Mouse (Mus musculus): Measurements from ENCODE around the gene Kcnk3.

Gene Kcnk3

GRCm38 (mm10) chr5:30588301-30588968 lies 465 bp downstream of the Kcnk3 start:
- DNase-seq = peak; percentile 75 to 78

GRCm38 (mm10) chr5:30589069-30589468 lies 1.1 kb downstream of the Kcnk3 start:
- no peak for DNase-seq

- DNase-seq = peak; percentile 90 to 92
Observed at GRCm38 (mm10) chr5:30589546-30589945, 1.6 kb downstream of the Kcnk3 start.

GRCm38 (mm10) chr5:30590231-30590630 lies 2.3 kb downstream of the Kcnk3 start:
- no peak for DNase-seq

GRCm38 (mm10) chr5:30591205-30591731 lies 3.3 kb downstream of the Kcnk3 start:
- DNase-seq = peak; percentile 96

- no peak for DNase-seq
Observed at GRCm38 (mm10) chr5:30591786-30592185, 3.8 kb downstream of the Kcnk3 start.

- peak; percentile 82 to 86 for DNase-seq
Observed at GRCm38 (mm10) chr5:30592279-30592980, 4.5 kb downstream of the Kcnk3 start.

- DNase-seq = peak; percentile 48 to 60
Observed at GRCm38 (mm10) chr5:30593360-30593759, 5.4 kb downstream of the Kcnk3 start.

GRCm38 (mm10) chr5:30593811-30594504 lies 6.0 kb downstream of the Kcnk3 start:
- peak; percentile 39 to 52 for DNase-seq

- DNase-seq = peak in 1 of 2 experiments; percentile 33
Observed at GRCm38 (mm10) chr5:30594953-30595560, 7.1 kb downstream of the Kcnk3 start.

- peak; percentile 59 to 65 for DNase-seq
Observed at GRCm38 (mm10) chr5:30601397-30601796, 13.4 kb downstream of the Kcnk3 start.

- DNase-seq = no peak
Observed at GRCm38 (mm10) chr5:30603255-30603654, 15.3 kb downstream of the Kcnk3 start.

GRCm38 (mm10) chr5:30603926-30604325 lies 16.0 kb downstream of the Kcnk3 start:
- no peak for DNase-seq

GRCm38 (mm10) chr5:30604769-30605188 lies 16.8 kb downstream of the Kcnk3 start:
- DNase-seq = peak in 1 of 2 experiments; percentile 46

- peak in 1 of 2 experiments; percentile 49 for DNase-seq
Observed at GRCm38 (mm10) chr5:30605649-30606048, 17.7 kb downstream of the Kcnk3 start.

GRCm38 (mm10) chr5:30606424-30607073 lies 18.6 kb downstream of the Kcnk3 start:
- peak; percentile 97 for DNase-seq

- no peak for DNase-seq
Observed at GRCm38 (mm10) chr5:30609094-30609493, 21.1 kb downstream of the Kcnk3 start.

- DNase-seq = peak in 1 of 2 experiments; percentile 48
Observed at GRCm38 (mm10) chr5:30609918-30610645, 22.1 kb downstream of the Kcnk3 start.

- DNase-seq = no peak
Observed at GRCm38 (mm10) chr5:30611091-30611490, 23.1 kb downstream of the Kcnk3 start.

- no peak for DNase-seq
Observed at GRCm38 (mm10) chr5:30611689-30612088, 23.7 kb downstream of the Kcnk3 start.

GRCm38 (mm10) chr5:30612575-30612974 lies 24.6 kb downstream of the Kcnk3 start:
- DNase-seq = no peak

- DNase-seq = no peak
Observed at GRCm38 (mm10) chr5:30613242-30613641, 25.3 kb downstream of the Kcnk3 start.

Measured in cerebellum, postnatal 25 days (tissue).